Mouse (Mus musculus) thymus, adult 2 months (tissue): ENCODE data around the gene Gpbp1.

ENCODE experiments used
- CTCF ChIP-seq: fragments of 200-500 bp; IDR thresholded peaks from 2 replicates; pipeline ENCODE4 v1.5.1; 2012; ENCODE audit warnings: mild to moderate bottlenecking, control low read depth, low read length, moderate library complexity, borderline replicate concordance; ENCODE audit not compliant: control insufficient read depth, poor library complexity, insufficient read depth; ENCODE audit errors: extremely low read depth
- POLR2A ChIP-seq: fragments of 200-500 bp; IDR thresholded peaks from 2 replicates; pipeline ENCODE4 v1.6.1; 2012; ENCODE audit warnings: mild to moderate bottlenecking, low read length, control low read depth, moderate library complexity; ENCODE audit not compliant: control insufficient read depth, poor library complexity, insufficient read depth; ENCODE audit errors: extremely low read depth

DNA sequence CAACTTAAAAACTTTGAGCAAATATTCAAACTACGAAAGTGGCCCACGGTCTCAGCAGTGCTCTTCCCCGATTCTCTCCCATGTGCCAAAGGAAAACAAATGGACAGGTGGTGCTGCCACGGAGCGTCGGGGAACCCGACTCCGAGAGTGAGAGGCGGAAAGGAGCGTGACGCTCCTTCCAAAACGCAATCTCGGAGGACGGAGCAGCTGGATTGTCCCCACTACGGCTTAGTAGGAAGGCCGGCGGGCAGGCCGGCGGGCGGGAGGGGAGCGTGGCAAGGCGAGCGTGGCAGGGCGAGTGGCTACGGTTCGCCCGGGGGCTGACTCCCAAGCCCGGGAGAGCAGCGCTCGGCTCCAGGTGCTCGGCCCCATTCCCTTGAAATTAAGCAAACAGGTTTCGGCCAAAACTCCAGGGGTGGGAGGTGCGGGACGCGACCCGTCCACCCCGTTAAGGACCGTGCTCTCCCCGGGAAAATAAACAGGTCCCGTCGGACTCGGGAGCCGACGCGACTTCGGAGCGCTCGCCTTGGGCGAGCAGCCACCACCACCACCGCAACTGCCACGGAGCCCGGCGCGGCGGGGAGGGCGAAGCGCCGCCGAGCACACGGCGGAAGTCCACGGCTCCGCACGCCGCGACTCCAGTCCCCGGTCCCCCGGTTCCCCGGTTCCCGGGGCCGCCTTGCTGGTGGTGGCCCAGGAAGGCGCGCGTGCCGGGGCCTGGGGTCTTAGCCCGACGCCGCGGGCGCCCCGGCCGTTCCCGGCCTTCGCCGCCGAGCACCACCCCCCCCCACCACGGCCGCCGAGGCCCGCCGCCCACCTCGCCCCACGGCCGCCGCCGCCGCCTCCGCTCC lies 1.0 kb downstream of the Gpbp1 start:
- TF ChIP-seq CTCF, result no peak
- TF ChIP-seq POLR2A, result 0 out of 2 replicates have a peak, but pooled peaks have one; percentile 11
